Mouse (Mus musculus): ENCODE measurements around the gene Ttc7b. TPM values are rescaled to one million over a fixed set of nuclear protein-coding genes. Genes with fewer than 3 reads are reported as not detected.
A peak's percentile ranks its signal among the peaks of the same experiment; 100 is the strongest.

Ttc7b gene
- polyA plus RNA-seq, 1 experiment from 2014 or later: 5.3 TPM

DNA sequence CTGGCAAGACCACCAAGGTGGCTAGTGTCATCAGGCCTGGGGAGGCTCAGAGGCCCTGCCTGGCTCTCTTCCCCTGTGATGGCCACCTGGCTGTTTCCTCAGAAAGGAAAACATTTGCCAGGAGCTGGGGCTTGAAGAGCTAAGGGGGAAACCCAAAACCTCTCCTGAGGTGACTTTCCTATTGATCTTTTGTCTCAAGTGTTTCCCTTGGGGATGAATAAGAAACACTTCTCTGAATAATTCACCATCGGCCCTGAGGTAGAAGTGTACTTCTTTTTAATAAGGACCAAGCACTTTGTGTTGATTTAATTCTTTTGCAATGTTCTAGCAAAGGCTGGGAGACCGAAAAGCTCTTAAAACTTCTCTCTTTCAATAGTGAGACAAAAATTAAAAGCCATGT, 197.0 kb downstream of the Ttc7b start:
- WGBS: 57% methylated on average over 2 of the region's 2 CpGs
- no peak overlapping the region for H3K9ac ChIP-seq
- no peak overlapping the region for H3K4me3 ChIP-seq
- H3K9me3 ChIP-seq: no peaks in the 10 kb centered on the region
- H3K36me3 ChIP-seq: peaks cover 16% of the 10 kb centered on the region; the same call in 1 of the 2 replicates
- no peak overlapping the region for H3K4me2 ChIP-seq (replicated peaks)
- no peaks in the 10 kb centered on the region for H3K27me3 ChIP-seq
- no peaks in the 10 kb centered on the region for H3K4me1 ChIP-seq
- no peak for ATAC-seq (ENCODE audit: insufficient number of reproducible peaks, insufficient read depth, low FRiP score, low TSS enrichment)
- no peak overlapping the region for H3K27ac ChIP-seq

- no peak overlapping the region for H3K9ac ChIP-seq
- no peak overlapping the region for H3K4me2 ChIP-seq (replicated peaks)
- no peaks in the 10 kb centered on the region for H3K9me3 ChIP-seq
- no peak for ATAC-seq (ENCODE audit: insufficient number of reproducible peaks, insufficient read depth, low FRiP score, low TSS enrichment)
- WGBS: 92% methylated on average over 2 of the region's 2 CpGs
- H3K36me3 ChIP-seq: peaks cover 13% of the 10 kb centered on the region; the same call in 1 of the 2 replicates
- H3K4me3 ChIP-seq: no peak overlapping the region
- no peaks in the 10 kb centered on the region for H3K27me3 ChIP-seq
- H3K4me1 ChIP-seq: no peaks in the 10 kb centered on the region
- no peak overlapping the region for H3K27ac ChIP-seq
Observed at GRCm38 (mm10) chr12:100322225-100322624, 198.4 kb downstream of the Ttc7b start.

- no peaks in the 10 kb centered on the region for H3K4me1 ChIP-seq
- no peak for ATAC-seq (ENCODE audit: insufficient number of reproducible peaks, insufficient read depth, low FRiP score, low TSS enrichment)
- H3K4me2 ChIP-seq (replicated peaks): no peak overlapping the region
- H3K4me3 ChIP-seq: no peak overlapping the region
- no peak overlapping the region for H3K27ac ChIP-seq
- H3K9ac ChIP-seq: no peak overlapping the region
- H3K9me3 ChIP-seq: no peaks in the 10 kb centered on the region
- no peaks in the 10 kb centered on the region for H3K27me3 ChIP-seq
- WGBS: 84% methylated on average over 4 of the region's 4 CpGs
- peaks cover 13% of the 10 kb centered on the region; the same call in 1 of the 2 replicates for H3K36me3 ChIP-seq
Observed at GRCm38 (mm10) chr12:100321545-100321944, 199.1 kb downstream of the Ttc7b start.

DNA sequence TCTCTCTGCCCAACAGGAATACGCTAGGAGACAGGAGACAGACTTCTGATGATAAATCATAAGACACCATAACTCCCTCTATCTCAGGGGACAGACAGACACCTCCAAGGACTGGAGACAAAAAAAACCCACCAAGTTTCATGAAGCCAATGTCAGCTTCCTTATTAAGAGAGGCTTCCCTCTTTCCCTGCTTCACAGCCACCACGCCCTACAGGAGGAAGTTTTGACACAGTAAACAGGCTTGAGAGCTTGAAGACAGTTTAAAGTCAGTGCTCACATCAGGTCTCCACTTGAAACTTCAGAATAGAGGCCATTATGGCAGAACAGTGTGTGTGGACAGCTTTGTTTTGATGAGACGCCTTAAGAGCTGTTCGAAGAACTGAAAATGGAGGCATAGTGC, 200.9 kb downstream of the Ttc7b start:
- no peak overlapping the region for H3K27ac ChIP-seq
- 0 out of 2 replicates have a peak, but pooled peaks cover 9% of the 10 kb centered on the region for H3K4me1 ChIP-seq
- WGBS: 89% methylated on average over 4 of the region's 4 CpGs
- H3K9me3 ChIP-seq: no peaks in the 10 kb centered on the region
- no peak for ATAC-seq (ENCODE audit: insufficient number of reproducible peaks, insufficient read depth, low FRiP score, low TSS enrichment)
- H3K4me2 ChIP-seq (replicated peaks): no peak overlapping the region
- no peak overlapping the region for H3K4me3 ChIP-seq
- no peaks in the 10 kb centered on the region for H3K27me3 ChIP-seq
- H3K9ac ChIP-seq: no peak overlapping the region
- peaks cover 8% of the 10 kb centered on the region; the same call in 1 of the 2 replicates for H3K36me3 ChIP-seq

- Histone ChIP-seq H3K9me3 (no peaks in the 10 kb centered on the region), H3K27me3 (no peaks in the 10 kb centered on the region), H3K4me3 (no peak overlapping the region), H3K9ac (no peak overlapping the region), H3K4me2 (replicated peaks) (no peak overlapping the region), H3K4me1 (peaks cover 9% of the 10 kb centered on the region; the same call in 1 of the 2 replicates), H3K27ac (no peak overlapping the region), H3K36me3 (0 out of 2 replicates have a peak, but pooled peaks cover 8% of the 10 kb centered on the region)
- WGBS: 66% methylated on average over 3 of the region's 3 CpGs
- no peak for ATAC-seq (ENCODE audit: insufficient number of reproducible peaks, insufficient read depth, low FRiP score, low TSS enrichment)
Observed at GRCm38 (mm10) chr12:100317936-100318335, 202.7 kb downstream of the Ttc7b start.

- H3K4me2 ChIP-seq (replicated peaks): no peak overlapping the region
- no peak overlapping the region for H3K9ac ChIP-seq
- peak; percentile 48; the same call in 1 of the 2 replicates for ATAC-seq (ENCODE audit: insufficient number of reproducible peaks, insufficient read depth, low FRiP score, low TSS enrichment)
- H3K4me1 ChIP-seq: peaks cover 9% of the 10 kb centered on the region; the same call in 1 of the 2 replicates
- no peak overlapping the region for H3K4me3 ChIP-seq
- H3K36me3 ChIP-seq: 0 out of 2 replicates have a peak, but pooled peaks cover 5% of the 10 kb centered on the region
- H3K27me3 ChIP-seq: no peaks in the 10 kb centered on the region
- H3K27ac ChIP-seq: no peak overlapping the region
- WGBS: 72% methylated on average over 9 of the region's 9 CpGs
- no peaks in the 10 kb centered on the region for H3K9me3 ChIP-seq
Observed at GRCm38 (mm10) chr12:100316094-100316493, 204.5 kb downstream of the Ttc7b start.

GRCm38 (mm10) chr12:100315119-100315885, 205.3 kb downstream of the Ttc7b start:
- H3K9me3 ChIP-seq: no peaks in the 10 kb centered on the region
- H3K27ac ChIP-seq: no peak overlapping the region
- ATAC-seq (ENCODE audit: insufficient number of reproducible peaks, insufficient read depth, low FRiP score, low TSS enrichment): no peak
- 0 out of 2 replicates have a peak, but pooled peaks cover 5% of the 10 kb centered on the region for H3K36me3 ChIP-seq
- H3K4me2 ChIP-seq (replicated peaks): no peak overlapping the region
- no peaks in the 10 kb centered on the region for H3K27me3 ChIP-seq
- H3K4me3 ChIP-seq: no peak overlapping the region
- 68% methylated on average over 8 of the region's 8 CpGs for WGBS
- H3K4me1 ChIP-seq: peaks cover 9% of the 10 kb centered on the region; the same call in 1 of the 2 replicates
- no peak overlapping the region for H3K9ac ChIP-seq

GRCm38 (mm10) chr12:100313785-100314375, 206.7 kb downstream of the Ttc7b start:
- H3K27me3 ChIP-seq: no peaks in the 10 kb centered on the region
- H3K36me3 ChIP-seq: 0 out of 2 replicates have a peak, but pooled peaks cover 5% of the 10 kb centered on the region
- H3K27ac ChIP-seq: no peak overlapping the region
- H3K4me3 ChIP-seq: no peak overlapping the region
- no peak for ATAC-seq (ENCODE audit: insufficient number of reproducible peaks, insufficient read depth, low FRiP score, low TSS enrichment)
- WGBS: 58% methylated on average over 12 of the region's 12 CpGs
- H3K9ac ChIP-seq: no peak overlapping the region
- peaks cover 9% of the 10 kb centered on the region; the same call in 1 of the 2 replicates for H3K4me1 ChIP-seq
- no peaks in the 10 kb centered on the region for H3K9me3 ChIP-seq
- no peak overlapping the region for H3K4me2 ChIP-seq (replicated peaks)

DNA sequence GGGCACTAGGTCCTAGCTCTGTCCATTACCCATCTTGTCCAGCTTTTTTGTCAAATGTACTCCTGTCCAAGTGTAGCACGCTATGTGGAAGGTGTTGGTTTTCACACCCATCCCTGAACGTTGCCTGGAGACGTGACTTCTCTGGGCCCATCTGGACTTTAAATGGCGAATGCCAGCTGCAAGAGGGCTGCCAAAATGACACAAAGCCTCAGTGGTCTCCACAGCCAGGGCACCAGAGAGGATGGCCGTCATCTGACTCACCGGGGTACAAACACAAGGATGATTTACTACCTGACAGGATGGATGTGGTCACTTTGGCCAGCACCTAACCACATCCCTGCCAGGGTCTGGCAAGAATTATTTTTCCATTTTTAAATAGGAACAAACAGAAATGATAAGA, 207.4 kb downstream of the Ttc7b start:
- H3K27ac ChIP-seq: no peak overlapping the region
- no peaks in the 10 kb centered on the region for H3K27me3 ChIP-seq
- ATAC-seq (ENCODE audit: insufficient number of reproducible peaks, insufficient read depth, low FRiP score, low TSS enrichment): no peak
- H3K9me3 ChIP-seq: no peaks in the 10 kb centered on the region
- WGBS: 81% methylated on average over 6 of the region's 6 CpGs
- no peak overlapping the region for H3K4me2 ChIP-seq (replicated peaks)
- no peak overlapping the region for H3K4me3 ChIP-seq
- H3K9ac ChIP-seq: no peak overlapping the region
- H3K36me3 ChIP-seq: 0 out of 2 replicates have a peak, but pooled peaks cover 5% of the 10 kb centered on the region
- H3K4me1 ChIP-seq: peaks cover 11% of the 10 kb centered on the region

DNA sequence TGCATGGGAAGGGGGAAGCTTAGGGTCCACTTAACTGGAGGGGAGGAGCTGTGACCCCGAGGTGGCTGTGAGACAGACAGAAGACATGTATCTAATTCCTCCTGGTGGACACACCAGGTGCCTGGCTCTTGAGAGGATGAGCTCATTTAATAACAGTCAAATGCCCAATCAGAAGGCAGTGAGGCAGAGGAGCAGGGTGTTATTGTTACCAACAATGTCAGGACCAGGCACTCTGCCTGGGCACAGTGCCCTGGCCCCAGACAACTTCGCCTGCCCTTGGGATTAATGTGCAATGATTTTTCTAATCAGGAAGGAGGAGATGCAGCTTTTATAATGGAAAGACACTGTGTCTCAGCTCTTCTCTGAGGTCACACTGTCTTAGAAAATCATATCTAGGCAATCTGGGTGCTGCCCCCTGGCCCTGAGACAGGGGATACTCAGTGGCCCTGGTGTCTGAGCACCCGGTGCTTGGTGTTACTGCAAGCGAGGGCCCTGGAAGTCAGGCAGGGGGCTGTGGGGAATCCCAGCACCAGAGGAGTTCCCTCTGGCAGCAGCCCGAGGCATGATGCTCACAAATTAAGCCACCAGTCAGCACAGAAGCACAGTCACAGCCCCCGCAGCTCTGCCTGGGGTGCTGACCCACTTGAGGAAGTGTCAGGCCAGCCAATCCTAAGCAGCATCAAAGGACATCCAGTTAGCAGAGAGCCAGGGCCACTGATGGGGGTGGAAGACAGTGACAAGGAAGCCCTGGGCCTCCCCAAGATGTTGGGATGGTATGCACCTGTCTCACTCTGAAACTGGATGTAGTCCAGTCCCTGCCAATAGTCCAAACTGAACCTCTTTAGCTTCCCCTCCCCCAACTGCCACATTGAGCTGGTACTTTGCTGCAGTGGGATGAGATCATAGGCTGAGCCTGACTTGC, 209.9 kb downstream of the Ttc7b start:
- H3K4me2 ChIP-seq (replicated peaks): no peak overlapping the region
- H3K27me3 ChIP-seq: no peaks in the 10 kb centered on the region
- H3K4me3 ChIP-seq: no peak overlapping the region
- no peak overlapping the region for H3K9ac ChIP-seq
- H3K27ac ChIP-seq: no peak overlapping the region
- ATAC-seq (ENCODE audit: insufficient number of reproducible peaks, insufficient read depth, low FRiP score, low TSS enrichment): no peak
- H3K36me3 ChIP-seq: 0 out of 2 replicates have a peak, but pooled peaks cover under 1% of the 10 kb centered on the region
- 67% methylated on average over 6 of the region's 6 CpGs for WGBS
- peaks cover 11% of the 10 kb centered on the region for H3K4me1 ChIP-seq
- H3K9me3 ChIP-seq: no peaks in the 10 kb centered on the region

DNA sequence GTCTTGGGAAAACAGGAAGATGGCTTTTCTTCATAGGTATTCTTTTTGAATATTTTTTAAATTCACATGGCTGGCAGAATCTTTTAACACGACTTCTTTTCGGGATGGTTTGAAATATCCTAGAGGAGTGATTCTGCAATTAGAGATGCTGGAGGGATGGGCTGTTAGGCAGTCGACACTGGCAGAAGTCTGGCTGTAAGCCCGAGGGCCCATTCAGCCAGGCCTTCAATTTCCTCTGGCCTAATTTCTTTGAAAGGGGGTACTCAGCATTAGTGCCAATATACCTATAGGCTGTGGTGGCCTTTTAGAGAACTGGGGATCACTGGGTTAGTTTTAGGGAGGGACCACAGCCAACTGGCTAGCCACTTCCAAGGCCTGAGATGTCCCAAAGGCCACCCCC, 211.4 kb downstream of the Ttc7b start:
- no peak overlapping the region for H3K4me3 ChIP-seq
- no peak for ATAC-seq (ENCODE audit: insufficient number of reproducible peaks, insufficient read depth, low FRiP score, low TSS enrichment)
- H3K36me3 ChIP-seq: no peaks in the 10 kb centered on the region
- H3K4me1 ChIP-seq: peaks cover 9% of the 10 kb centered on the region
- no peak overlapping the region for H3K4me2 ChIP-seq (replicated peaks)
- H3K9me3 ChIP-seq: no peaks in the 10 kb centered on the region
- 64% methylated on average over 4 of the region's 4 CpGs for WGBS
- H3K27ac ChIP-seq: no peak overlapping the region
- H3K9ac ChIP-seq: no peak overlapping the region
- no peaks in the 10 kb centered on the region for H3K27me3 ChIP-seq

All from embryonic facial prominence, embryonic 12.5 days (tissue).